Mouse (Mus musculus) activated CD4-positive, CD25-positive, alpha-beta regulatory T cell, adult 9 weeks (primary cell): ENCODE measurements around the gene Pdhb. TPM values are rescaled to one million over a fixed set of nuclear protein-coding genes. Genes with fewer than 3 reads are reported as not detected.

Source experiments
- polyA plus RNA-seq: library from polyadenylated mRNA; unstranded; fragments of 100-300 nt; shearing (Covaris generic); gene quantifications from one replicate; pipeline ENCODE4 v1.2.1, GENCODE M21; 2017

Pdhb gene
- polyA plus RNA-seq = 163 TPM

DNA sequence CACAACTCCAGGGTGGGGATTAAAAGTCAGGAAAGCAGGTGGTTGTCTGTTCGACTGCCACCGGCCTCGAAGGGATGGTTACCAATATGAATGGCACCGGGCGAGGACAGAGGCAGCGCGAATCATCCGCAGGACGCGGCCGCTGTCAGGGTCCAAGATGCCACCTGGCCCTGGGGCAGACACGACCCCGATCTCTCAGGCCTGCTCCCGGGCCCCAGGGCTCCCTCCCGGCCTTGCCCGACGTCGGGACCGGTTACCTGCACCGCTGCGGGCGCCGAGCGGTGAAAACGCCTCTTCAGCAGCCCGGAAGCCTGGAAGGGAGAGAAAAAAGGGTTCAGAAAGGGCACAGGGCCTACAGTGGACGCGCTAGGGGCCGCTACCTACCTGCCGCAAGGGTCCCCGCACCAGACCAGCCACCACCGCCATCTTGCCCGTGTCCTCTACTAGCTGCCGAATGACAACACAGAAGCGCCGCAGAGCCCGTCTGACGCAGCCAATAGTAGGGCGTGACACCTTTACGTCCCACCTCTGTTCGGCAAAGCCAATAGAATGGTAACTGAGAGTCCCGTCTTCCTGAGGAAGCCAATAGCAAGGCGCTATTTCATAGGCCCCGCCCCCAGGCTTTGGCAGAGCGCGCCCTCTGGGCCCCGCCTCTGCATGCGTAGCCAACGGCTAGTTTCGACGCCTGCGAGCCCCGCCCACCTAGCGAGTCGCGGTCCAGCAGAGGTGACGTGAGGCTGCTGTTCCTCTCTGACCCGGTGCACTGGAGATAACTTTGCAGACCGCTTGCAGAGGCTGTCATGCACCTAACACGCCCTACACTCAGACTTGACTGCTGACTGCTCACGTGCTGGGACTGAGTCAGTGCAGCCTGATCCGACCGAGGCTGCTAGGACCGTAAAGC is at the start of gene Pdhb:
TSS of gene Pdhb (minus strand) at position 519 of the 904 bp plus-strand sequence.

DNA sequence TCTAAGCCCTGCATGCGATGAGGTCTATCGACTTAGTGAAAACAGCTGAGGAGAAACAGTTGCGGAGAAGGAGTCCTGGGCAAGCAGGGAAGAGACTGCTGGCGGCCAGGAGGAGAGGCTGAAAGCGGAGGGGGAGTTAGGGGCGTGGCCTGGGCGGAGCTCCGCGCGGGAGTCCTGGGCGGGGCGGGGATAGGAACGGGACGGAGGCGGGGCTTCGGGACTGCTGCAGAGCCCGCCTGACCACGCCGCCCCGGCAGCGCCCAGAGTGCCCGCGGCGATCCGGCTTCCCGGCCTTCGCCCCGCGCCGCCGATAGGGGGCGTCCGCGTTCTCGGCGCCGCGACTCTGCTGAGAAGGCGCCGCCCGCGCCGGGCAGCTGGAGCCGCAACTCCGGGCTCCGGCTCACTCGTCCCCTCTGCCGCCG is 41.0 kb upstream of the Pdhb start, which contains the start of gene Kctd6:
TSS of gene Kctd6 (plus strand) at position 338 of the 422 bp plus-strand sequence.

Other genes with a start within 250 kb of the Pdhb start
- gene Gm45521, start 215.7 kb downstream of the Pdhb start, polyA plus RNA-seq = not detected
- 2.0 TPM for gene Dnase1l3, start 178.5 kb downstream of the Pdhb start, polyA plus RNA-seq
- gene Abhd6, start 170.1 kb downstream of the Pdhb start, polyA plus RNA-seq = 33.6 TPM
- gene Rpp14, start 92.7 kb downstream of the Pdhb start, polyA plus RNA-seq = 44.9 TPM
- 38.7 TPM for gene Pxk, start 74.8 kb downstream of the Pdhb start, polyA plus RNA-seq
- gene Kctd6, start 41.1 kb upstream of the Pdhb start, polyA plus RNA-seq = 0.88 TPM
- gene Acox2, start 86.3 kb upstream of the Pdhb start, polyA plus RNA-seq = not detected
- gene Fam107a, start 145.0 kb upstream of the Pdhb start, polyA plus RNA-seq = not detected
- not detected for gene Oit1, start 205.7 kb upstream of the Pdhb start, polyA plus RNA-seq